Mouse (Mus musculus) common myeloid progenitor, adult 5-6 weeks (primary cell): ENCODE measurements at regions not wholly inside any gene's neighbourhood (a gene's known extent, or its start where the extent isn't known, plus 50 kb on each side); places are given as distances from the start of the nearest gene placed in this dataset.
A peak's percentile ranks its signal among the peaks of the same experiment; 100 is the strongest.
"Not testable (repeated sequence)": the region's sequence is repeated elsewhere in the genome, so short reads cannot be mapped to it uniquely, and the experiment has no call there.

Experiments used
- ATAC-seq: replicated peaks from 2 replicates; pipeline ENCODE4 v1.8.0; 2016; ENCODE audit warnings: low read depth, mild to moderate bottlenecking, moderate TSS enrichment, inconsistent platforms; ENCODE audit not compliant: poor library complexity, severe bottlenecking

DNA sequence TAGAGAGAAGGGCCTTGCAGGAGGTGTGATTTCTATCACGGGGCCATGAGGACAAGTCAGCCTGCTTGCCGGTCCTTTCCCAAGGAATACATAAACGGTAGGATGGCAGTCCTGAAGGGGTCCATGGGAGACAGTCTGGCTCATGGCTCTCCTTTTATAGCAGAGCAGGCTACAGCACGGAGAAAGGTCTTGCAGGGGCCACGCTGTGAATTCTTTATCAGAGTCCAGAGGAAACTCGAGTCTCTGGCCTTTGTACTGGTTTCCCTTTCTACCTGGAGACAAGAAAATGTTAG lies 1984.0 kb downstream of the 4930444P10Rik start:
- ATAC-seq: no peak

DNA sequence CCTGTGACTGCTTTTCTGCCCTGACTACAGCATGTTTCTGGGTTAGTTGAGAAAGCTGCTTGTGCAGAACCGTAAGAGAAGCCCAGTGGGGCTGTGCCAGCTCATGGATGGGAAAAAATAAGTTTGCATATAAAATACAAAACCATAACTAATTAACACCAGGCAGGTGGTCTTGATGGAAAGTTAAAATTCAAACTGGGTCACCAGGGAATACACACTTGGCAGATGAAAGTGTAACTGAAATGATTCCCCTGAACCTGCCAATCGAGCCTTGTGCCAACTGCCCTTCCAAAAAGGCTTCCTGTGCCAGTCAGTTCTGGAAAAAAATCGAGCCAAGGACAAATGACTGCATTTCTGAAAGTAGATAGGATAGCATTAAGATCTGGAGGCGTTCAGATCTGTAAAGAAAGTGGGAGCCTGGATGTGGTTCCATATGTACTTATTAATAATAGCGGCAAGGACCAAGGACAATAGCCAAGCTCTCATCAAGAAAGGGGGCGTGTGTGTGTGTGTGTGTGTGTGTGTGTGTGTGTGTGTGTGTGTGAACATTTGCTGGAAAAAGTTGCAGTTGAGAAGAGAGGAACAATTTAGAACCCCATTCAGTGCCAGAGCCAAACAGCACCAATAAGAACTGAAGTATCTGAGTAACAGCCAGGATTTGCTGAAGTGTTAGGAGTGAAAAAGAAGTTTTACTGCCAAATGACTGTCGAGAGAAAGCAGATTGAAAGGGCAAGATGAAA lies 1984.5 kb downstream of the 4930444P10Rik start:
- ATAC-seq: no peak

GRCm38 (mm10) chr1:14105521-14105920 lies 1987.6 kb downstream of the 4930444P10Rik start:
- ATAC-seq: not testable (repeated sequence)

DNA sequence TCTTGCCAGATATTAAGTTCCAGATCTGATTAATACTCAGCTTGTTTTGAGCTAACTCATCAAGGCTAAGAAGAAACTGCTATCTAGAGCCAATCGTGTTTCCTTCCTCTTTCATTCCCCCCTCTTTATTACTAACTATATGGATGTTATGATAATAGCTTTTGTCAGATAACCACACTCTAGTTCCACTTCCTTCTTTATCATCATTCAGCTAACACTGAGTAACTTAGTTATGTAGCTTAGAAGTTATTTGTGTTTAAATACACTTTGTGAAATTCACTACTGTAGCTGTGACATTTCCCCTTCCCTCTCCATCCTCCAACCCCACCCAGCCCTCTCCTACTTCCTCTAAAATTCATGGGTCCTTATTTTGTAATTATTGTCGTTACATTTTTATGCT lies 1988.6 kb downstream of the 4930444P10Rik start:
- peak; percentile 90 for ATAC-seq

DNA sequence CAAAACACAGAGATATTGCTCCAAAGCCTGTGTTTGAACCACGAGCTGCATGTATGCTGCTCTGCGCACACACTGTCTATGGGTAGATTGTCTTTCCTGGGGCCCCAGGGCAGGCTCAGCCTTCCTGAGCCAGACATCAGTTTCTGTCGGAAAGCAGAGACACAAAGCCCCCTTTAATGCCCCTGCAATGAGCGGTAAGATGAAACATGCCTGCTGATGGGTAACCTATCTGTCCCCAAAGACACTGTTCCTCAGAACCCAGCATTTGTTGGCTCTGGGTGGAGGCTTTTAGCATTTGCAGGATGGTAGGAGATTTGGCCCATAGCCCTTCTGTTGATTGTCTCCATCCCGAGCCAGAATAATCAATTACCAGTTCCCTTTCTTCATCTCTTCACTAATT lies 1994.1 kb downstream of the 4930444P10Rik start:
- no peak for ATAC-seq

DNA sequence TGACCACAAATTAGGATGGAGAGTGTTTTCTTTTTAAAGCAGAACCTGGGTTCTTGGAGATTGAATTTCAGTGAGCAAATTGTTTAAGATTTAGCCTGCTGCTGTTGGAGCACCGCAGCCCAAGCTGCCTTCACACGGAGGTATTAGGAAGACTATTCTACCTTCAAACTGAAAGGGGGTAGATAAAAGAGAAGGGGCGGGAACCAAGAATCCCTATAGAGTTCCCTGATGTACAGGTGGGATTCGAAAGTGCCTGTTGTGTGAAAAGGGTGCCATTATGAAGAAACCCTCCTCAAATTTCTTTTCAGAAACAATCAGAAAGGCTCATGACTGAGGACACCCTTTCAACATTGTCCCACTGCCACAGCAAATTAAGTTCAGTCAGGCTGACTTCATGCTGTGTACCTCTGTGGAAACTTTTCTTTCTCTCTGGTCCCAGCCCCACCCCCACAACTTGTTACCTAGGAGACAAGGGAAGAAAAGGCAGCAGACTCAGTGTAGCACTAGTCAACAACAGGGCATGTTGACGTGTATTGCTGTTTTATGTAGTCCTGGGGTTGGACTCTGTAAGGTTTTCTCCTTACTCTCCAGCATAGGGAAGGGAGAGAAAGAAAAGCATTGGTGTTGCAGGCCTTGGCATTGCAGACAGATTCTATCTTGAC lies 1995.4 kb downstream of the 4930444P10Rik start:
- no peak for ATAC-seq

DNA sequence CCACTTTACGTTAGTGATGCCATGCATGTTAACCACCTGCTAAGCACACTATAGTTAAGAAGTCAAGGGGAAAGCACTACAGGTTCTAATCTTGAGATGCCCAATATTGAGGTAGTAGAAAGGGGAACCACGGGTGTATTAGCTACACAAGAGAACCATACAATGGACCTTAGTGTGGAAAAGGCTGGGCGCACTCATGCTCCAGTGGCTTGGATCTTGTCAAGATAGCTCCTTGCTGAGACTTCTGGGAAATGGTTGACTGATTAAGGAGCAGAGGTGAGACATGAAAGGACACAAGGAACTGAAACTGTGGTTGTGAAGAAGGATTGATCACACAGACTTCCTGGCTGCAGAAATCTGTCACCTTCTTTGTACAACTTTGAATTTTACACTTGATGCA lies 2028.3 kb downstream of the 4930444P10Rik start:
- no peak for ATAC-seq

GRCm38 (mm10) chr1:14036163-14036562 lies 2057.0 kb downstream of the 4930444P10Rik start:
- no peak for ATAC-seq

- ATAC-seq: no peak
Observed at GRCm38 (mm10) chr1:14011484-14011883, 2081.6 kb downstream of the 4930444P10Rik start.

DNA sequence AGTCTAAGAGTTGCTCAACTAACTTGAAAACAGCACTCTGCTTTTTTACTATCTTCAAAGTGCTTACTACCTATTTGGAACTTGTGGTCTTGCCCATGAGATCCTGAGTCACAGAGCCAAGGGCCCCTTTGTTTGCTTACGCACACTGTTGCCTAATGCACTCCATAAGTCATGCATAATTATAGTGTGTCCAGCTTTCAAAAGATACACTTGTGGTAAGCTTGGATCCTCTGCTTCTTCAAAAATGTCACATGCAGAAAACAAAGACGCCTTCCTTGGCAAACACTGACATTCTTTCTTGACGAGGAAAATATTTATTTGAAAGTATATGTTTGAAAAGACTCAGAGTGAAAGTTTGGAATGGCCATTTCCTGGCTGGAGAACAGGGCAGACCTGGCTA lies 2082.3 kb downstream of the 4930444P10Rik start:
- no peak for ATAC-seq

- no peak for ATAC-seq
Observed at GRCm38 (mm10) chr1:14002550-14002949, 2090.6 kb downstream of the 4930444P10Rik start.

GRCm38 (mm10) chr1:14001431-14001830 lies 2091.7 kb downstream of the 4930444P10Rik start:
- ATAC-seq: no peak

DNA sequence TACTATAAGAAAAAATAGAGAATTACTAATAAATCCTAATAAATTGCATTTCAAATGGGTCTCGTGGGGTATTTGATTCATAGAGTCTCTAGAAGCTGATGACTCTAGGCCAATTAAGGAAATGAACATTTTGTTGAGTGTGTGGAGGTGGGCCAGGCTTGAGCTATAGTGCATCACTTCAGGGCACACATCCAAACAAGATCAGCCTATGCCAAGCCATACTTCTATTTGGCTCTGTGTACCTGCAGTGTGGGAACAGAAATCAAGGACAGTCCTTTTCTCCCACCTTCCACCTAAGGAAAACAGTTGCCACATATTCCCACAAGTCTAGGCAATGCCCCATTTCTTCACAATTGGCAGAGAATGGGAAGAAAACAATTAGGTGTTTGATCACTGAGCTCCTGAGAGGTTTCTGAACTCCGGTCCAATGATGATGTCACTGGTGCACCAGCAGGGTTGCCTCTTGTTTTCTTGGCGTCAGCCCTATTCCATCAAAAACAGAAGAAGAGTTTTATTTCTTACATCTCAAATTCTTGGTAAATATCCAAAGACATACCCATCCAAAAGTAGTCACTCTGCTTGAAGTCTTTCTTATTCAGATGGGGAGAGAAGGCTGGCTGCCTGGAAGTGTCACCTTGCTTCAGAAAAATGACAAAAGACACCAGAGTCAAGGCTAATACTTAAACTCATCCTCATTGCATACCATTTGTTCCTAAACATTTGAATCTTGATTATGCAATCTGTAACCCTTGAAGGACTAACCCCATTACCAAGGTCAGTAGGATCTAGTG lies 2092.3 kb downstream of the 4930444P10Rik start:
- ATAC-seq: no peak

DNA sequence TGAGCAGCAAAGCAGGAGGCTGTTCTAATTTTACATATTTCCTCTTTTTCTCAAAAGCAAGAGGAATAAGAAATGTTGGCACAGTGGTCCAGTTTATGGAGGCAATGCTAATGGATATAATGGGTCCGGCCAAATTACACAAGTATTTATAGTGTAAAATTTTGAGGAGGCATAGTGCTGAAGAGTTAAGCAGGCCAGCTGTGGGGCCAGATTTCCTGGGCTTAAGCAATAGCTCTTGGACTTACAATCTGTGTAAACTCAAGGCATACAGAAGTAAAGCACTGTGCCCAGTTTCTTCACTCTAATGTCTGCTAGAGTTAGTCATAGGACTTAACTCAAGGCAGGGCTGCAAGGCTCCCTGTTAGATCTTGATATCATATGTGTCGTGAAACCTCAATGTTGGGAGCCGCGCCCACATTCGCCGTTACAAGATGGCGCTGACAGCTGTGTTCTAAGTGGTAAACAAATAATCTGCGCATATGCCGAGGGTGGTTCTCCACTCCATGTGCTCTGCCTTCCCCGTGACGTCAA lies 2094.9 kb downstream of the 4930444P10Rik start:
- ATAC-seq: no peak

- peak; percentile 97 for ATAC-seq
Observed at GRCm38 (mm10) chr1:13993825-13994509, 2099.2 kb downstream of the 4930444P10Rik start.

GRCm38 (mm10) chr1:13992978-13993377 lies 2100.1 kb downstream of the 4930444P10Rik start:
- ATAC-seq: no peak

DNA sequence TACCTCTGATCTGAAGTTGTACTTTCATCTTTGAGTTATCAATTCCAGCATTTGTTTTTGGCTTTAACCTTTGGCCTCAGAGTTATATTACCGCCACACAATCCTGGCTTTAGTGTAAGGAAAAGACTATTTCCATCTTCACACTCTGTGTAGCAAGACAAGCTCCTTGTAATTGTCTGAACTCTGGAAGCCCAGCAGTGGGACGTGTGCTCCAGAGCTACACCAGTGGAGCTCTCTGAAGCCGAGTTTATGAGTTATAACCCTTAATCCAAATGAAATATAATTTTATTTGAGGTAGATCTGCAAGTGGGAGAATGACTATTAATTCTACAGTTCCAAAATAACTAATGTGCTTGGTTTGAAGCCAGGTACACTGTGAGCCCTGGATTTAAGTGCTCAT lies 2103.8 kb downstream of the 4930444P10Rik start:
- no peak for ATAC-seq

DNA sequence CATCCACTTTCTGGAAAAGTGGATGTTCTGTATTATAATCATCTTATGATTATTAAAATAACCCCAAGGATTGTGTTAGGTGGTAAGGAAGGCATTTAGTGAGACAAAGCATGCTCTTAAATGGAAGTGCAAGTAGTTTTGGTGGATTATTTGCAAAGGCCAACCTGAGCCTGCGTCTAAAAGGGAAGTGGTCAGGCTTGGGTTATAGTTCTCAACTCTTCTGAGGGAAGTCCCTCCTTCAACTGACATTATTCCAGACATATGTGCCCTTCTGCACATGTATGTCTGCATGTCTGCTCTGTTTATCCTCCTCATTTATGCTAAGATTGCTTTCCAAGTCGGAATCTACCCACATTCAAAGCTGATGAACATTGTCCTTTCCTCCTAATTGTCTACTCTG lies 2108.3 kb downstream of the 4930444P10Rik start:
- peak; percentile 52; the same call in 1 of the 2 replicates for ATAC-seq

- peak; percentile 90 for ATAC-seq
Observed at GRCm38 (mm10) chr1:13980273-13980672, 2112.9 kb downstream of the 4930444P10Rik start.

GRCm38 (mm10) chr1:13978640-13979039 lies 2114.5 kb downstream of the 4930444P10Rik start:
- no peak for ATAC-seq
